Mouse (Mus musculus): ENCODE measurements around the gene Sp110. TPM values are rescaled to one million over a fixed set of nuclear protein-coding genes. Genes with fewer than 3 reads are reported as not detected.

Gene Sp110
- polyA plus RNA-seq, 1 experiment from 2014 or later: 0.67 TPM

Other genes starting within 250 kb of the Sp110 start
- not detected in 2 replicates for gene G530012D18Rik, start 23.1 kb downstream of the Sp110 start, polyA plus RNA-seq (2016; fragmentation: Nextera tagmentation; extraction: Ambion mirVana)
- gene Sp140, start 1.6 kb upstream of the Sp110 start, polyA plus RNA-seq (2016; fragmentation: Nextera tagmentation; extraction: Ambion mirVana): 0.60 and 0.74 TPM in 2 replicates
- 0.47 and 0.57 TPM in 2 replicates for gene Sp100, start 51.2 kb upstream of the Sp110 start, polyA plus RNA-seq (2016; fragmentation: Nextera tagmentation; extraction: Ambion mirVana)
- gene A630001G21Rik, start 179.8 kb upstream of the Sp110 start, polyA plus RNA-seq (2016; fragmentation: Nextera tagmentation; extraction: Ambion mirVana): 0.40 and 1.3 TPM in 2 replicates
- gene Cab39, start 194.6 kb upstream of the Sp110 start, polyA plus RNA-seq (2016; fragmentation: Nextera tagmentation; extraction: Ambion mirVana): 71.7 and 81.3 TPM in 2 replicates

Data from neural tube, embryonic 12.5 days (tissue).